In the genomic region with DNA sequence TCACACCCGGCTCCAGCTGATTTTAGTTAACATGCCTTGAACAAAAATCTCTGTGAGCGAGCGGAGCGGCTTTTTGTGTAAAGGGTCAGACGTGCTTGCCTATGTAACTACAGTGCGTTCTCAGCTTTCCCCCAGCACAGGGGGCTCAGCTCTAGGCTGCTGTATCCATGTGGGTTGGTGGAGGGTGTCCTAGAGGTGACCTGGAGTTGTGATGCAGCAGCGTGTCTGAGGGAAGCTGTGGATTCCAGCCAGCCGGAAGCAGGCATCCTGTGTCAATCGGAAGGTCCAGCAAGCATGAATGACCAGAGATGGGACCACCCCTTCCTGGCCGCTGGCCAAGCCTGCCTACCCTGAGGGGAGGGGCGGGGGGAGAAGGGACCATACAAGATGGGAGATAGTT, we compare ENCODE assay signal across 7 mouse cellular contexts. TPM values are rescaled to one million over a fixed set of nuclear protein-coding genes. Genes with fewer than 3 reads are reported as not detected.
DNase-seq lines count a peak whose midpoint lies in the region; ATAC-seq and TF ChIP-seq lines count a peak whose summit lies in the region.

No protein-coding gene starts in this region.

- no peak for TF ChIP-seq POLR2A in embryonic fibroblast, embryonic 13.5 days (IDR thresholded peaks at IDR 0.05; ENCODE audit: low read depth, low read length)

- H3K27ac ChIP-seq in midbrain, embryonic 14.5 days (replicated peaks; ENCODE audit: low read depth, low read length), result no peak overlapping the region
- no peak overlapping the region for H3K27ac ChIP-seq in midbrain, embryonic 15.5 days
- peak overlapping the region; percentile 32; the same call in 1 of the 2 replicates for H3K27ac ChIP-seq in embryonic fibroblast, embryonic 13.5 days (ENCODE audit: insufficient read depth, low read length)
- H3K27ac ChIP-seq in intestine, embryonic 15.5 days, result 0 out of 2 replicates have a peak overlapping the region, but pooled peaks have one; percentile 23

- 61% methylated on average over 11 of the region's 11 CpGs for WGBS in midbrain, embryonic 14.5 days
- 65% methylated on average over 11 of the region's 11 CpGs for WGBS in midbrain, embryonic 15.5 days
- 64% methylated on average over 11 of the region's 11 CpGs for WGBS in intestine, embryonic 15.5 days

- H3K36me3 ChIP-seq in midbrain, embryonic 14.5 days (ENCODE audit: control insufficient read depth, insufficient read depth, low read length), result no peaks in the 10 kb centered on the region
- H3K36me3 ChIP-seq in midbrain, embryonic 15.5 days (replicated peaks), result no peaks in the 10 kb centered on the region
- H3K36me3 ChIP-seq in intestine, embryonic 15.5 days, result no peaks in the 10 kb centered on the region

- no peak overlapping the region for H3K4me3 ChIP-seq in midbrain, embryonic 14.5 days (replicated peaks; ENCODE audit: low read depth, low read length)
- H3K4me3 ChIP-seq in midbrain, embryonic 15.5 days, result no peak overlapping the region
- H3K4me3 ChIP-seq in embryonic fibroblast, embryonic 13.5 days (ENCODE audit: insufficient read depth, low read length), result no peak overlapping the region
- H3K4me3 ChIP-seq in intestine, embryonic 15.5 days (replicated peaks), result no peak overlapping the region

- no peaks in the 10 kb centered on the region for H3K27me3 ChIP-seq in midbrain, embryonic 14.5 days (ENCODE audit: control insufficient read depth, insufficient read depth, low read length)
- H3K27me3 ChIP-seq in midbrain, embryonic 15.5 days (replicated peaks), result no peaks in the 10 kb centered on the region
- H3K27me3 ChIP-seq in intestine, embryonic 15.5 days (replicated peaks), result no peaks in the 10 kb centered on the region

- ATAC-seq in midbrain, embryonic 14.5 days (ENCODE audit: low FRiP score, low TSS enrichment), result peak; percentile 27; the same call in 1 of the 2 replicates
- no peak for ATAC-seq in midbrain, embryonic 15.5 days (replicated peaks)
- ATAC-seq in intestine, embryonic 15.5 days, result no peak
- ATAC-seq in megakaryocyte, adult 5-6 weeks (ENCODE audit: poor library complexity, severe bottlenecking), result no peak
- ATAC-seq in inflammation-experienced regulatory T-cells, adult 6 months, result no peak

- H3K9me3 ChIP-seq in midbrain, embryonic 14.5 days (ENCODE audit: control insufficient read depth, low read length), result no peaks in the 10 kb centered on the region
- H3K9me3 ChIP-seq in midbrain, embryonic 15.5 days, result no peaks in the 10 kb centered on the region
- H3K9me3 ChIP-seq in intestine, embryonic 15.5 days, result no peaks in the 10 kb centered on the region

- H3K9ac ChIP-seq in midbrain, embryonic 14.5 days (replicated peaks; ENCODE audit: low read length), result no peak overlapping the region
- H3K9ac ChIP-seq in midbrain, embryonic 15.5 days, result no peak overlapping the region
- H3K9ac ChIP-seq in intestine, embryonic 15.5 days, result no peak overlapping the region

- no peak overlapping the region for H3K4me2 ChIP-seq in midbrain, embryonic 14.5 days (ENCODE audit: low read length)
- H3K4me2 ChIP-seq in midbrain, embryonic 15.5 days, result no peak overlapping the region
- no peak overlapping the region for H3K4me2 ChIP-seq in intestine, embryonic 15.5 days (replicated peaks)

- 0 out of 2 replicates have a peak, but pooled peaks cover 11% of the 10 kb centered on the region for H3K4me1 ChIP-seq in midbrain, embryonic 14.5 days (ENCODE audit: control insufficient read depth, insufficient read depth, low read length)
- peaks cover 11% of the 10 kb centered on the region for H3K4me1 ChIP-seq in midbrain, embryonic 15.5 days
- H3K4me1 ChIP-seq in embryonic fibroblast, embryonic 13.5 days (ENCODE audit: control insufficient read depth, insufficient read depth, low read length), result peaks cover 15% of the 10 kb centered on the region
- peaks cover 57% of the 10 kb centered on the region for H3K4me1 ChIP-seq in intestine, embryonic 15.5 days (replicated peaks)

- peak; percentile 37 for DNase-seq in midbrain, embryonic 14.5 days
- peak; percentile 63 for DNase-seq in lung, postnatal 14 days

- TF ChIP-seq CTCF in embryonic fibroblast, embryonic 13.5 days (IDR thresholded peaks at IDR 0.05; ENCODE audit: borderline replicate concordance, insufficient read depth, low read length), result no peak

RNA-seq across cellular contexts. Expression of gene Umps, which starts 24.5 kb away (rescaled TPM):
- 19.7 and 28.4 TPM in 2 replicates for polyA plus RNA-seq in midbrain, embryonic 14.5 days (2014; fragmentation: Nextera tagmentation; extraction: Ambion mirVana)
- 23.4 and 24.1 TPM in 2 replicates for polyA plus RNA-seq in midbrain, embryonic 15.5 days (2015; fragmentation: Nextera tagmentation; extraction: Ambion mirVana)
- 23.3 and 25.5 TPM in 2 replicates for polyA plus RNA-seq in embryonic fibroblast, embryonic 13.5 days (2011; ENCODE audit: insufficient read length, low read depth, missing spikeins)
- 55.9 and 56.0 TPM in 2 replicates for polyA plus RNA-seq in intestine, embryonic 15.5 days (2015; fragmentation: Nextera tagmentation; extraction: Ambion mirVana)
- total RNA-seq in megakaryocyte, adult 5-6 weeks (2015), result 19.6 and 23.1 TPM in 2 replicates
- total RNA-seq in megakaryocyte, adult 5-6 weeks (2017), result 34.8 and 35.9 TPM in 2 replicates
- polyA plus RNA-seq in inflammation-experienced regulatory T-cells, adult 6 months (2017; shearing (Covaris generic)), result 10 to 100 TPM; 28.7 to 35.6 (median 29.5) TPM

Comparison
In these comparisons a context has a peak if more than half of its experiments do, and no peak if none do; other contexts are left out.
1. H3K27ac ChIP-seq: peak in embryonic fibroblast, embryonic 13.5 days (single experiment) and intestine, embryonic 15.5 days (single experiment); none in midbrain, embryonic 14.5 days (single experiment) and midbrain, embryonic 15.5 days (single experiment).